Mouse (Mus musculus) midbrain, postnatal 0 days (tissue): ENCODE results near the gene Rras. TPM values are rescaled to one million over a fixed set of nuclear protein-coding genes. Genes with fewer than 3 reads are reported as not detected.

ENCODE experiments used
- ATAC-seq: fragments of 200-750 bp; cut with Nextera tagmentation; 2 replicates; pipeline ENCODE4 v1.8.0; 2017; ENCODE audit warnings: moderate number of reproducible peaks, mild to moderate bottlenecking, moderate TSS enrichment, moderate library complexity; ENCODE audit not compliant: low FRiP score
- DNase-seq: peaks from one replicate; pipeline ENCODE4 v3.0.0-alpha.2; 2015; ENCODE audit warnings: low spot score
- H3K27ac ChIP-seq: fragments of 300-500 bp; sonication (generic); 2 replicates; pipeline ENCODE4 v1.5.1; 2014; ENCODE audit warnings: low read depth, mild to moderate bottlenecking, low read length, mixed read lengths
- H3K27me3 ChIP-seq: fragments of 300-500 bp; sonication (generic); 2 replicates; pipeline ENCODE4 v1.6.1; 2014; ENCODE audit warnings: low read length, control low read depth, mixed read lengths; ENCODE audit not compliant: insufficient read depth
- H3K36me3 ChIP-seq: fragments of 300-500 bp; sonication (generic); 2 replicates; pipeline ENCODE4 v1.6.1; 2014; ENCODE audit warnings: low read length, control low read depth, mixed read lengths; ENCODE audit not compliant: insufficient read depth
- H3K4me1 ChIP-seq: fragments of 300-500 bp; sonication (generic); 2 replicates; pipeline ENCODE4 v1.6.1; 2014; ENCODE audit warnings: mild to moderate bottlenecking, control low read depth, antibody characterized with exemption, low read length, mixed read lengths; ENCODE audit not compliant: insufficient read depth
- H3K4me2 ChIP-seq: fragments of 300-500 bp; sonication (generic); 2 replicates; pipeline ENCODE4 v1.6.1; 2014; ENCODE audit warnings: low read depth, mild to moderate bottlenecking, low read length, mixed read lengths; ENCODE audit not compliant: poor library complexity, severe bottlenecking
- H3K4me3 ChIP-seq: fragments of 300-500 bp; sonication (generic); 2 replicates; pipeline ENCODE4 v1.5.1; 2014; ENCODE audit warnings: low read depth, mild to moderate bottlenecking, low read length, moderate library complexity
- H3K9ac ChIP-seq: fragments of 300-500 bp; sonication (generic); replicated peaks from 2 replicates; pipeline ENCODE4 v1.6.1; 2014; ENCODE audit warnings: mild to moderate bottlenecking, low read length, moderate library complexity, mixed read lengths; ENCODE audit not compliant: poor library complexity, severe bottlenecking
- H3K9me3 ChIP-seq: fragments of 300-500 bp; sonication (generic); 2 replicates; pipeline ENCODE4 v1.6.1; 2016; ENCODE audit warnings: low read length, control low read depth
- CTCF ChIP-seq: IDR thresholded peaks from 2 replicates; pipeline ENCODE4 v1.5.1; 2016; ENCODE audit warnings: antibody characterized with exemption, mild to moderate bottlenecking
- WGBS: fragments of 180-500 bp; shearing (Covaris S2); extraction: QIAGEN DNeasy Blood & Tissue Kit; methylation state at CpG from one replicate; pipeline ENCODE4 v1.1.7; 2014; 5-methylcytosine and 5-hydroxymethylcytosine counted together
- polyA plus RNA-seq: library from polyadenylated mRNA; unstranded; fragments of >200 nt; fragmentation: Nextera tagmentation; extraction: Ambion mirVana; gene quantifications from 2 replicates; pipeline ENCODE4 v1.2.1, GENCODE M21; 2015
- total RNA-seq: library from RNA; depleted of rRNA; stranded (reverse); fragments of >200 nt; gene quantifications from 2 replicates; pipeline ENCODE4 v1.2.3, GENCODE M21; 2014

The Rras gene
- total and polyA plus RNA-seq, 2 experiments from 2014 or later, result 7.9 to 14.0 TPM

DNA sequence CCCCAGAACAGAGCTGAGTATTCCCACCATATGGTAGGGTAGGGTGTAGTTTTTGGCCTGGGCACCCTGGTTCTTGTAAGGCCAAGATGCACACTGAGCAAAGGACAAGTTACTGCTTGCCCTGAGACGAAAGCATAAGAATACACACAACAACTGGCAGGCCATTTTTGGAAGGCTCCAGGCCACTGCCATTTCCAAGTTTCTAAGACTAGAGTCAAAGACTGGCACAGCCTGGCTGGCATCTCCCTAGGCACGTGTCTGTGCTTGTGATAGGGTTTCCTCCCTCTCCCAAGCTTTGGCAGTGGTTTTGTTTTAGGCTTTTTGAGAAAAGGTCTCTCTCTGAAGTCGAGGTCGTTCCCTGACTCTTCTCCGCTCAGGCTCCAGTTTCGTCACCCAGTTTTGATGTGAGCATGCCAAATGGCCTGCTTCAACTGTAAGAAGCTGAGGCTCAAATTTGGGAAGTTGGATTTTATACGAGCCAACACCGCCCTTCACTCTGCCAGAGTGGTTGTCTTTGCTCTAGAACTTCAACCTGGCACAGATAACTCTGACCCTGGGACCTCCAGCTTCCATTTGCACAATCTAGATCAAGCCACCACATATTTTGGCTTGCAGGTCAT is 8.0 kb downstream of the Rras start:
- Histone ChIP-seq H3K27ac (peak overlapping the region; percentile 55; the same call in 1 of the 2 replicates), H3K4me3 (no peak overlapping the region), H3K9me3 (no peaks in the 10 kb centered on the region), H3K9ac (no peak overlapping the region), H3K36me3 (peaks cover 37% of the 10 kb centered on the region), H3K4me1 (peaks cover 3% of the 10 kb centered on the region; the same call in 1 of the 2 replicates), H3K4me2 (no peak overlapping the region), H3K27me3 (no peaks in the 10 kb centered on the region)
- no peak for ATAC-seq
- 73% methylated on average over 8 of the region's 8 CpGs for WGBS
- no peak for DNase-seq
- TF ChIP-seq CTCF, result no peak

- WGBS, result 18% methylated on average over 2 of the region's 2 CpGs
- Histone ChIP-seq H3K27ac (peak overlapping the region; percentile 55), H3K27me3 (no peaks in the 10 kb centered on the region), H3K9ac (0 out of 2 replicates have a peak overlapping the region, but pooled peaks have one; percentile 5), H3K4me3 (no peak overlapping the region), H3K36me3 (peaks cover 42% of the 10 kb centered on the region), H3K4me1 (peaks cover 3% of the 10 kb centered on the region; the same call in 1 of the 2 replicates), H3K4me2 (no peak overlapping the region), H3K9me3 (no peaks in the 10 kb centered on the region)
- no peak for TF ChIP-seq CTCF
- DNase-seq, result peak; percentile 57
- ATAC-seq, result 0 out of 2 replicates have a peak, but pooled peaks have one; percentile 18
These were observed 8.5 kb downstream of the Rras start for GRCm38 (mm10) chr7:45026256-45026655.

DNA sequence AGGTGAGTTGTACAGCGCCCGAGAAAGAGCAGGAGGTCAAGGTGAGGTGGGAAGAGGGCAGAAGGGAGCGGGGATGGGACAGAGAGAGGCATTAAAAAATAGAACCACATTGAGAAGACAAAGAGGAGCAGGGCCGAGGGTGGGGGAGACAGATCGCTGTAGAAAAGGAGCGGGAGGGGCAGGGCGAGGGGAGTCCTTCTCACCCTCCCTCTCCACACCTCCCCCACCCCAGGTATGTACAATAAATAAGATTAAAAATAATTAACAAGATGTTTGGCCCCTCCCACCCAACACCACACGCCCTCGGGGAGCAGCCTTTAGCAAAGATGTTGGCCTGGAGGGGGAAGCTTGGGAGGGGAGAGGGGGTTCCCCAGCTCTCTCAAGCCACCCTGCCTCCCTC is 10.0 kb downstream of the Rras start:
- no peak overlapping the region for H3K4me3 ChIP-seq
- H3K4me2 ChIP-seq, result no peak overlapping the region
- no peak for ATAC-seq
- WGBS, result 91% methylated on average over 9 of the region's 9 CpGs
- H3K27ac ChIP-seq, result no peak overlapping the region
- peaks cover 3% of the 10 kb centered on the region; the same call in 1 of the 2 replicates for H3K4me1 ChIP-seq
- H3K9ac ChIP-seq, result no peak overlapping the region
- H3K27me3 ChIP-seq, result no peaks in the 10 kb centered on the region
- no peak for DNase-seq
- TF ChIP-seq CTCF, result no peak
- no peaks in the 10 kb centered on the region for H3K9me3 ChIP-seq
- H3K36me3 ChIP-seq, result peaks cover 52% of the 10 kb centered on the region

- Histone ChIP-seq H3K36me3 (peaks cover 57% of the 10 kb centered on the region), H3K4me1 (peaks cover 3% of the 10 kb centered on the region; the same call in 1 of the 2 replicates), H3K9ac (no peak overlapping the region), H3K4me2 (no peak overlapping the region), H3K27me3 (no peaks in the 10 kb centered on the region), H3K9me3 (no peaks in the 10 kb centered on the region), H3K27ac (no peak overlapping the region), H3K4me3 (no peak overlapping the region)
- no peak for DNase-seq
- no peak for ATAC-seq
- 90% methylated on average over 11 of the region's 11 CpGs for WGBS
- no peak for TF ChIP-seq CTCF
These were observed 10.6 kb downstream of the Rras start for GRCm38 (mm10) chr7:45028351-45028750.

- Histone ChIP-seq H3K4me1 (peaks cover 3% of the 10 kb centered on the region; the same call in 1 of the 2 replicates), H3K4me2 (no peak overlapping the region), H3K27me3 (no peaks in the 10 kb centered on the region), H3K27ac (no peak overlapping the region), H3K9me3 (no peaks in the 10 kb centered on the region), H3K36me3 (peaks cover 74% of the 10 kb centered on the region), H3K4me3 (no peak overlapping the region), H3K9ac (no peak overlapping the region)
- DNase-seq (no peak), ATAC-seq (no peak)
- WGBS, result 90% methylated on average over 6 of the region's 6 CpGs
- no peak for TF ChIP-seq CTCF
These were observed 12.2 kb downstream of the Rras start for GRCm38 (mm10) chr7:45029995-45030394.

DNA sequence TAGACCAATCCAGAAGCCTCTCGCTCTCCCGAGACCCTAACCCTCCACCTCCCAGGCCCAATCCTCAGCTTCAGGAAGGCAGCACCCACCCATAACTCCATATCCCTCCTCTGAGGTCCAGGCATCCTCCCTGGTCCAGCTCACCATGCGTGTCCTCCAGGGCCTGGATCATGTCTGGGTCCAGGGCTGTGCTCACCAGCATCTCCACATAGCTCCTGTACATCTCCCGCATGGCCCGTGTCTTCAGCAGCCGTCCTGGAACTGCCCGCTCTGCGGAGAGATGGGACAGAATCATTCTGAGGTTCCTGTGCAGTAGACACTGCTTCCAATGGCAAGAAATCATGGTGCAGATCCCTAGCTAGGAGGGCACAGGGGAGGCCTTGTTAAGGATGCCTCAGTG is 13.1 kb downstream of the Rras start:
- no peak for TF ChIP-seq CTCF
- Histone ChIP-seq H3K9me3 (no peaks in the 10 kb centered on the region), H3K27me3 (no peaks in the 10 kb centered on the region), H3K4me2 (no peak overlapping the region), H3K9ac (no peak overlapping the region), H3K36me3 (peaks cover 82% of the 10 kb centered on the region), H3K27ac (no peak overlapping the region), H3K4me3 (no peak overlapping the region), H3K4me1 (peaks cover 3% of the 10 kb centered on the region; the same call in 1 of the 2 replicates)
- ATAC-seq (no peak), DNase-seq (no peak)
- WGBS, result 96% methylated on average over 8 of the region's 8 CpGs
